Mouse (Mus musculus): ENCODE data around the gene Gramd1a. TPM values are rescaled to one million over a fixed set of nuclear protein-coding genes. Genes with fewer than 3 reads are reported as not detected.

Gramd1a gene
- total and polyA plus RNA-seq, 2 experiments: 5.1 to 33.0 TPM

GRCm38 (mm10) chr7:31149751-31150565 lies 5.7 kb downstream of the Gramd1a start:
- Histone ChIP-seq H3K4me3 (ENCODE audit: insufficient read depth, low read depth, low read length) (peak overlapping the region; percentile 84), H3K27me3 (ENCODE audit: control insufficient read depth, insufficient read depth, low read length) (no peaks in the 10 kb centered on the region), H3K36me3 (ENCODE audit: control insufficient read depth, insufficient read depth, low read length) (no peaks in the 10 kb centered on the region), H3K4me1 (ENCODE audit: control insufficient read depth, insufficient read depth, low read length) (peaks cover 14% of the 10 kb centered on the region), H3K27ac (replicated peaks; ENCODE audit: insufficient read depth, low read depth, low read length) (no peak overlapping the region), H3K79me2 (ENCODE audit: control insufficient read depth, insufficient read depth, low read length) (peaks cover 16% of the 10 kb centered on the region; the same call in 1 of the 2 replicates), H3K9ac (ENCODE audit: low read depth, low read length) (peak overlapping the region; percentile 95)
- WGBS: 18% methylated on average over 20 of the region's 20 CpGs
- no peak for TF ChIP-seq CTCF (IDR thresholded peaks at IDR 0.05; ENCODE audit: low read depth, low read length)
- TF ChIP-seq POLR2A (IDR thresholded peaks at IDR 0.05; ENCODE audit: extremely low read depth, insufficient read depth, low read length): no peak
- no peak for DNase-seq (ENCODE audit: extremely low read depth, low read depth, low spot score)

GRCm38 (mm10) chr7:31149271-31149670 lies 6.4 kb downstream of the Gramd1a start:
- WGBS: 48% methylated on average over 9 of the region's 9 CpGs
- no peak for TF ChIP-seq CTCF (IDR thresholded peaks at IDR 0.05; ENCODE audit: low read depth, low read length)
- no peak for TF ChIP-seq POLR2A (IDR thresholded peaks at IDR 0.05; ENCODE audit: extremely low read depth, insufficient read depth, low read length)
- Histone ChIP-seq H3K4me3 (ENCODE audit: insufficient read depth, low read depth, low read length) (no peak overlapping the region), H3K4me1 (ENCODE audit: control insufficient read depth, insufficient read depth, low read length) (peaks cover 14% of the 10 kb centered on the region), H3K27ac (replicated peaks; ENCODE audit: insufficient read depth, low read depth, low read length) (no peak overlapping the region), H3K79me2 (ENCODE audit: control insufficient read depth, insufficient read depth, low read length) (peaks cover 16% of the 10 kb centered on the region; the same call in 1 of the 2 replicates), H3K9ac (ENCODE audit: low read depth, low read length) (no peak overlapping the region), H3K36me3 (ENCODE audit: control insufficient read depth, insufficient read depth, low read length) (no peaks in the 10 kb centered on the region), H3K27me3 (ENCODE audit: control insufficient read depth, insufficient read depth, low read length) (no peaks in the 10 kb centered on the region)
- no peak for DNase-seq (ENCODE audit: extremely low read depth, low read depth, low spot score)

GRCm38 (mm10) chr7:31148756-31149155 lies 6.9 kb downstream of the Gramd1a start:
- Histone ChIP-seq H3K9ac (ENCODE audit: low read depth, low read length) (no peak overlapping the region), H3K27ac (replicated peaks; ENCODE audit: insufficient read depth, low read depth, low read length) (no peak overlapping the region), H3K27me3 (ENCODE audit: control insufficient read depth, insufficient read depth, low read length) (no peaks in the 10 kb centered on the region), H3K36me3 (ENCODE audit: control insufficient read depth, insufficient read depth, low read length) (no peaks in the 10 kb centered on the region), H3K4me1 (ENCODE audit: control insufficient read depth, insufficient read depth, low read length) (peaks cover 14% of the 10 kb centered on the region), H3K79me2 (ENCODE audit: control insufficient read depth, insufficient read depth, low read length) (peaks cover 16% of the 10 kb centered on the region; the same call in 1 of the 2 replicates), H3K4me3 (ENCODE audit: insufficient read depth, low read depth, low read length) (no peak overlapping the region)
- DNase-seq (ENCODE audit: extremely low read depth, low read depth, low spot score): peak; percentile 56
- TF ChIP-seq CTCF (IDR thresholded peaks at IDR 0.05; ENCODE audit: low read depth, low read length): no peak
- no peak for TF ChIP-seq POLR2A (IDR thresholded peaks at IDR 0.05; ENCODE audit: extremely low read depth, insufficient read depth, low read length)
- 5% methylated on average over 9 of the region's 9 CpGs for WGBS

GRCm38 (mm10) chr7:31148086-31148485 lies 7.6 kb downstream of the Gramd1a start:
- Histone ChIP-seq H3K79me2 (ENCODE audit: control insufficient read depth, insufficient read depth, low read length) (peaks cover 16% of the 10 kb centered on the region; the same call in 1 of the 2 replicates), H3K36me3 (ENCODE audit: control insufficient read depth, insufficient read depth, low read length) (peaks cover 3% of the 10 kb centered on the region; the same call in 1 of the 2 replicates), H3K4me3 (ENCODE audit: insufficient read depth, low read depth, low read length) (no peak overlapping the region), H3K4me1 (ENCODE audit: control insufficient read depth, insufficient read depth, low read length) (peaks cover 14% of the 10 kb centered on the region), H3K27ac (replicated peaks; ENCODE audit: insufficient read depth, low read depth, low read length) (no peak overlapping the region), H3K9ac (ENCODE audit: low read depth, low read length) (no peak overlapping the region), H3K27me3 (ENCODE audit: control insufficient read depth, insufficient read depth, low read length) (no peaks in the 10 kb centered on the region)
- WGBS: 74% methylated on average over 3 of the region's 3 CpGs
- TF ChIP-seq POLR2A (IDR thresholded peaks at IDR 0.05; ENCODE audit: extremely low read depth, insufficient read depth, low read length) (no peak), CTCF (IDR thresholded peaks at IDR 0.05; ENCODE audit: low read depth, low read length) (no peak)
- no peak for DNase-seq (ENCODE audit: extremely low read depth, low read depth, low spot score)

- H3K4me1 ChIP-seq (ENCODE audit: control insufficient read depth, insufficient read depth, low read length): peaks cover 11% of the 10 kb centered on the region
- H3K9ac ChIP-seq (ENCODE audit: low read depth, low read length): no peak overlapping the region
- H3K27me3 ChIP-seq (ENCODE audit: control insufficient read depth, insufficient read depth, low read length): no peaks in the 10 kb centered on the region
- peaks cover 10% of the 10 kb centered on the region; the same call in 1 of the 2 replicates for H3K36me3 ChIP-seq (ENCODE audit: control insufficient read depth, insufficient read depth, low read length)
- peaks cover 15% of the 10 kb centered on the region; the same call in 1 of the 2 replicates for H3K79me2 ChIP-seq (ENCODE audit: control insufficient read depth, insufficient read depth, low read length)
- WGBS: 21% methylated on average over 12 of the region's 12 CpGs
- no peak overlapping the region for H3K4me3 ChIP-seq (ENCODE audit: insufficient read depth, low read depth, low read length)
- TF ChIP-seq CTCF (IDR thresholded peaks at IDR 0.05; ENCODE audit: low read depth, low read length) (no peak), POLR2A (IDR thresholded peaks at IDR 0.05; ENCODE audit: extremely low read depth, insufficient read depth, low read length) (no peak)
- DNase-seq (ENCODE audit: extremely low read depth, low read depth, low spot score): peak; percentile 57
- no peak overlapping the region for H3K27ac ChIP-seq (replicated peaks; ENCODE audit: insufficient read depth, low read depth, low read length)
Observed at GRCm38 (mm10) chr7:31145596-31146160, 10.0 kb downstream of the Gramd1a start.
